Mouse (Mus musculus) heart, embryonic 12.5 days (tissue): ENCODE measurements around the gene Pnlip. TPM values are rescaled to one million over a fixed set of nuclear protein-coding genes. Genes with fewer than 3 reads are reported as not detected.
A peak's percentile ranks its signal among the peaks of the same experiment; 100 is the strongest.

Source experiments
- ATAC-seq: fragments of 200-750 bp; cut with Nextera tagmentation; 2 replicates; pipeline ENCODE4 v1.8.0; 2017; ENCODE audit warnings: moderate TSS enrichment, moderate library complexity; ENCODE audit not compliant: insufficient number of reproducible peaks, low FRiP score
- H3K27ac ChIP-seq: fragments of 300-500 bp; sonication (generic); 2 replicates; pipeline ENCODE4 v1.5.1; 2016; ENCODE audit warnings: mild to moderate bottlenecking, moderate library complexity; ENCODE audit not compliant: poor library complexity, severe bottlenecking
- H3K27me3 ChIP-seq: fragments of 300-500 bp; sonication (generic); replicated peaks from 2 replicates; pipeline ENCODE4 v1.6.1; 2016; ENCODE audit warnings: mild to moderate bottlenecking, moderate library complexity
- H3K36me3 ChIP-seq: fragments of 300-500 bp; sonication (generic); 2 replicates; pipeline ENCODE4 v1.6.1; 2016; ENCODE audit warnings: mild to moderate bottlenecking, moderate library complexity
- H3K4me1 ChIP-seq: fragments of 300-500 bp; sonication (generic); replicated peaks from 2 replicates; pipeline ENCODE4 v1.6.1; 2016; ENCODE audit warnings: mild to moderate bottlenecking
- H3K4me2 ChIP-seq: fragments of 300-500 bp; sonication (generic); 2 replicates; pipeline ENCODE4 v1.6.1; 2016; ENCODE audit warnings: mild to moderate bottlenecking, moderate library complexity
- H3K4me3 ChIP-seq: fragments of 300-500 bp; sonication (generic); 2 replicates; pipeline ENCODE4 v1.5.1; 2016; ENCODE audit warnings: mild to moderate bottlenecking
- H3K9ac ChIP-seq: fragments of 300-500 bp; sonication (generic); 2 replicates; pipeline ENCODE4 v1.6.1; 2016; ENCODE audit warnings: mild to moderate bottlenecking, moderate library complexity
- H3K9me3 ChIP-seq: fragments of 300-500 bp; sonication (generic); replicated peaks from 2 replicates; pipeline ENCODE4 v1.6.1; 2016; ENCODE audit warnings: mild to moderate bottlenecking, moderate library complexity
- WGBS: fragments of 180-500 bp; shearing (Covaris S2); methylation state at CpG from one replicate; pipeline ENCODE4 v1.1.7; 2016; 5-methylcytosine and 5-hydroxymethylcytosine counted together
- polyA plus RNA-seq: library from polyadenylated mRNA; unstranded; fragments of >200 nt; fragmentation: Nextera tagmentation; extraction: Ambion mirVana; gene quantifications from 2 replicates; pipeline ENCODE4 v1.2.1, GENCODE M21; 2016

Gene Pnlip
- polyA plus RNA-seq: not detected in 2 replicates

GRCm38 (mm10) chr19:58652198-58652597, at the start of gene Pnlip:
TSS of gene Pnlip (plus strand) at chr19:58652498.
- Histone ChIP-seq H3K27ac (no peak within 1 kb of the TSS), H3K27me3 (no peaks in the 10 kb centered on the region), H3K4me1 (no peaks in the 10 kb centered on the region), H3K36me3 (no peaks in the 10 kb centered on the region), H3K4me2 (no peak within 1 kb of the TSS), H3K4me3 (no peak within 1 kb of the TSS), H3K9me3 (no peaks in the 10 kb centered on the region), H3K9ac (no peak within 1 kb of the TSS)
- ATAC-seq: no peak
- 76% methylated on average over 5 of the region's 5 CpGs for WGBS

DNA sequence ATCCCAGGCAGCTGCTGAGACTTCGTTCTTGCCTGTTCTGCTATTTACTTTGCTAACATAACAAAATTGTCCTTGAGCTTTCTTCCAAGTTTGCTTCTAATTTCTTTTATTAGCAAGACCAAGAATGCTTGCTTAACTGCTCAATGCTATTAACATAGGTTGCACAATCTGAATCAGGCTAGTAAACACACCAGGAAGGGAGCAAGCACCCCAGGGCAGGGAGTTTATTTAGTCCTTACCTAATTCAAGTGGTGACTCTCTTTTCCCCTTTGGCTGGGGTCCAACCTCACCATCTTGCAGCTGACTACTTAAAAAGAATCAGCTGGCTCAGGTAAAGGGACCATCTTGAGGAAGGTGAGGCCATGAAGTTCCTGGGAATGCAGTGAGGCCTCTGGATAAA, 42.6 kb upstream of the Pnlip start:
- Histone ChIP-seq H3K4me1 (no peaks in the 10 kb centered on the region), H3K9me3 (no peaks in the 10 kb centered on the region), H3K9ac (no peak overlapping the region), H3K36me3 (no peaks in the 10 kb centered on the region), H3K27ac (no peak overlapping the region), H3K4me3 (no peak overlapping the region), H3K27me3 (no peaks in the 10 kb centered on the region), H3K4me2 (no peak overlapping the region)
- 55% methylated on average over 1 of the region's 1 CpGs for WGBS
- no peak for ATAC-seq

GRCm38 (mm10) chr19:58612745-58613144, 39.6 kb upstream of the Pnlip start:
- no peak for ATAC-seq
- Histone ChIP-seq H3K4me2 (no peak overlapping the region), H3K4me3 (no peak overlapping the region), H3K27me3 (no peaks in the 10 kb centered on the region), H3K36me3 (no peaks in the 10 kb centered on the region), H3K9ac (no peak overlapping the region), H3K9me3 (no peaks in the 10 kb centered on the region), H3K4me1 (no peaks in the 10 kb centered on the region), H3K27ac (no peak overlapping the region)
- WGBS: 84% methylated on average over 3 of the region's 3 CpGs

DNA sequence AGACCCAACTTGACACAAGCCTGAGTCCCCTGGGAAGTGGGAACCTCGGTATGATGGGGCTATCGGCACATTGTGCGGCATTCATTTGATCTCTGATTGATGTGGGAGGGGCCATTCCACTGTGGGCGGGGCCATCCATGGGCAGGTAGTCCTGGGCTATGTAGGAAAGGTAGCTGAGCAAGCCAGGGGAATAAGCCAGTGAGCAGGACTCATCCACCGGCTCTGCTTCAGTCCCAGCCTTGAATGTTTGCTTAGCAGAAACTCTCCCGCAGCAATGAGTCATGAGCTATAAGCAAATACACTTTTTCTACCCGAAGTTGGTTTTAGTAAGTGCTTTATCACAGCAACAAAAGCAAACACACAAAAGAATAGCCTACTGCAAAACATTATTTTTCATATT, 35.7 kb upstream of the Pnlip start:
- Histone ChIP-seq H3K4me2 (no peak overlapping the region), H3K27me3 (no peaks in the 10 kb centered on the region), H3K4me1 (no peaks in the 10 kb centered on the region), H3K9ac (no peak overlapping the region), H3K9me3 (no peaks in the 10 kb centered on the region), H3K36me3 (no peaks in the 10 kb centered on the region), H3K27ac (no peak overlapping the region), H3K4me3 (no peak overlapping the region)
- no peak for ATAC-seq
- 73% methylated on average over 7 of the region's 7 CpGs for WGBS

DNA sequence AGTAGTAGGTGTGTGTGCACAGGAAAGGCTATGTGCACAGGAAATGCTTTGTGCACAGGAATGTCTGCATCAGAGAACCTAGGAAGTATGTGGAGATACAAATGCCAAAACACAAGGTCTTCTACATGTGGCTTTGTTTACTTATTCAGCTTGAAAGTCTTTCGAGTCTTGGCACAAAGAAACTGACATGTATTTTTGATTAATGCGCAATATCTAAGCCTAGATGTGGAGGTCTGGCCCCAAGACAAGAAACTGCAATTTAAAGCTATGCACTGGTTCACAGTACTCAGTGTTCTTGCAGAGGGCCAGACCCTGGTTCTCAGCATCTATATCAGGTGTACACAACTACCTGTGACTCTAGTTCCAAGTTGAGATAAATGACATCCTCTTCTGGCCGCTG, 31.6 kb upstream of the Pnlip start:
- no peak overlapping the region for H3K4me2 ChIP-seq
- no peak overlapping the region for H3K4me3 ChIP-seq
- no peaks in the 10 kb centered on the region for H3K4me1 ChIP-seq
- no peak for ATAC-seq
- H3K27me3 ChIP-seq: no peaks in the 10 kb centered on the region
- 0 out of 2 replicates have a peak, but pooled peaks cover 6% of the 10 kb centered on the region for H3K9me3 ChIP-seq
- 74% methylated on average over 3 of the region's 3 CpGs for WGBS
- H3K36me3 ChIP-seq: no peaks in the 10 kb centered on the region
- no peak overlapping the region for H3K27ac ChIP-seq
- no peak overlapping the region for H3K9ac ChIP-seq

DNA sequence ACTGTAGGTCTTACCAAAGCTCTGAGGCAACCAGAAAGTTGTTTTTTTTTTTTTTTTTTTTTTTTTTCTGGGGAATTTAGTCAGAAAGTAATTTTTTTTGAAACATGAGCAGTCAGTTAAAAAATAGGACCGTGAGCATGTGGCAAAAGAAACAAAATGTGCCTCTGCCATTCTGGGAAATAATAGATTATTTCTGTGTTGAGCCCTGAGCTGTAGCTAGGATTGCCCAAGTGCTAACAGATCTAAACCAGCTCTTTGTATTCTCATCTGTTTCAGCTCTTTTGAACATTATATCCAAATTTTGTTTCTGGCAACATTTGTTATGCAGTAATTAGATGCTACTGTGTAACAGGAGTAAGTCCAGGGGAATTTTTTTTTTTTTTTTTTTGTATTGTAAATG, 30.7 kb upstream of the Pnlip start:
- ATAC-seq: no peak
- H3K4me3 ChIP-seq: no peak overlapping the region
- H3K9me3 ChIP-seq: 0 out of 2 replicates have a peak, but pooled peaks cover 6% of the 10 kb centered on the region
- no peak overlapping the region for H3K27ac ChIP-seq
- no peaks in the 10 kb centered on the region for H3K4me1 ChIP-seq
- H3K9ac ChIP-seq: no peak overlapping the region
- no peaks in the 10 kb centered on the region for H3K36me3 ChIP-seq
- H3K27me3 ChIP-seq: no peaks in the 10 kb centered on the region
- no peak overlapping the region for H3K4me2 ChIP-seq
- WGBS: 62% methylated on average over 1 of the region's 1 CpGs

DNA sequence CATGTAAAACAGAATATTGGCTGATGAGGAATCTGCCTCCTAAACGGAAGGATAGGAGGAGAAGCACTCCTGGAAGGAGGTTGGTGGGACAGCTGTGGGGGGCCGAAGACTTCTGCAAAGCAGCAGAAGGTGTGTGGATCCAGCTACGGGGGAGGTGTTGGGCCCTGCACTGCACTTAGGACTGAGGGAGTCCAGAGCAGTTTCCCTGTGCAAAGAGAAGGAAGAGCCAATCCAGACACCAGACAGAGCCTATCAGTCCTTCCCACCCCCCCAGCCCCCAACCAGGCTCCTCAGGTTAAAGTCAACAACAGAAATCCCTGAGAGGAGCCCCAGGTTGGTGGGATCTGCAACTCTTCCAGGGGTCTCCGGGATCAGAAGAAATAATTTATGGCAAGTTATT, 27.5 kb upstream of the Pnlip start:
- H3K9ac ChIP-seq: no peak overlapping the region
- no peaks in the 10 kb centered on the region for H3K4me1 ChIP-seq
- no peak for ATAC-seq
- H3K9me3 ChIP-seq: 0 out of 2 replicates have a peak, but pooled peaks cover 6% of the 10 kb centered on the region
- no peak overlapping the region for H3K4me3 ChIP-seq
- H3K36me3 ChIP-seq: no peaks in the 10 kb centered on the region
- WGBS: 65% methylated on average over 4 of the region's 4 CpGs
- H3K27ac ChIP-seq: no peak overlapping the region
- H3K27me3 ChIP-seq: no peaks in the 10 kb centered on the region
- no peak overlapping the region for H3K4me2 ChIP-seq

DNA sequence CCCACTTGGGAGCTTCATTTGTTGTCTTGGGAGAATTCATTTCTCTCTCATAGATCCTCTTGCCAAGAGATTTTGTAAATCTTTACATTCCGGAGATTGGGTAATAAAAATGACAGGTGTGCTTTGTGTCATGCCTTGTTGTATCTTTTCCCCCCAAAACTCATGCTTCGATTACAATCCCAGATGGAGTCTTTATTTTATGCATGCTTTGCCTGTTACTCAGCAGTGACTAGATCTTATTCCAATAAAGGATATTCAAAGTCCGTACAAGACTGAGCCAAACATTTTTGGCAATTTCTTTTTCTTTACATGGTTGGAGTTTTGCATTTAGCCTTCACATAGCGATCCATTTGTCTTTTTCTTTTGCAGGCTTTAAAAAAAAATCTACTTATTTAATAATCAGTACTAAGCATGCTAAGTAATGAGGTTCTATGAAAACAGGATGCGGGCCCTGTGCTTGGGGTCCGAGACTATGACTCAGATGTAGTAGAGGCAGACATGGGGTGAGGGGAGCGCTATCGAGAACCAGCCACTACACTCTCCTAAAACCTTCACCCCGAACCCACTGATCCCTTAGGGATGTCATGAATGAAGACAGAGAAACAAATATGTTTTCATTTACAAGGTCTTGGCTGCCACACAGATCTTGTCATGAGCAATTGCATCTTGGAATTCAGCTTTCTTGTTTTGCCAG, 26.9 kb upstream of the Pnlip start:
- no peak for ATAC-seq
- no peak overlapping the region for H3K9ac ChIP-seq

DNA sequence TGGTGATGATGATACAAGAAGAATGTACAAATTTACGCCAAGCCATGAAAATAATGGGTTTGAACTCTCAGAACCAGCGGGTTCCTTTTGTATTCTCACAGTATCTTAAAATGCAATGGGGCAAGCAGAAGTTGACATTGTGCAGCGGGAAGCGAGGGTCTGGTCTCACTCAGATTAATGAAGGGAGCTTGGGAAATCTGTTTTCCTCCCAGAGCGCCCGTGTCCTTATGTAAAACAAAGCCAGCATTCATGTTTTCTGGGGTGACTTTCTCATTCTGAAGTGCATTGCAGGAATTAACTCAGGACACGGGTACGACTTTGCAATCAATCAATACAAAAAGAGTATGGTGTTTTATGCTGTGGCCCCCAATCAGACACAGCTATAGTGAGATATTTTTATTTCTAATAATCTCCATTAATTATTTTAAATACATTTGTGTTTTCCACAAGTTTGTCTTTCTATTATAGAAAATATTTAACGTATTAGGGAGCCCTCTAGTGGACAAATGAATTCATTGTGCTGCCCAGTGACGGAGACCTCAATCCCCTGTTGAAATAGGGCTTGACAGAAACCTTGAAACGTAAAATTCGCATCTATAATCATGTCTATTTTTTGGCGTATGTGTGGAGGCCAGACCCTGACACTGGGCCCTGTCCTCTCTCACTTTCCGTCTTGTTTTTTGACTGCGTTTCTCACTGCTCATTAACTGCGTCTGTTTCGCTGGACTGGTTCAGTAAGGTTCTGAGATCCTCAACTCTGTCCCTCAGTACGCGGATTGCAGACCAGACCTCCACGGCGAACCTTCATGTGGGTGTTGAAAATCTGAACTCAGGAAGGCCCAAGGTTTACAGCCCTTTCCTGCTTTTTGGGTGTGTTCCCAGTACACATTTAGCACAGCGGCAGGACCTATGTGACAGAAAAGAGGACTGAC, 24.6 kb upstream of the Pnlip start:
- no peaks in the 10 kb centered on the region for H3K27me3 ChIP-seq
- ATAC-seq: no peak
- H3K4me1 ChIP-seq: no peaks in the 10 kb centered on the region
- 0 out of 2 replicates have a peak, but pooled peaks cover 1% of the 10 kb centered on the region for H3K9me3 ChIP-seq
- no peak overlapping the region for H3K27ac ChIP-seq
- H3K9ac ChIP-seq: no peak overlapping the region
- WGBS: 41% methylated on average over 22 of the region's 22 CpGs
- H3K36me3 ChIP-seq: no peaks in the 10 kb centered on the region
- peak overlapping the region; percentile 50 for H3K4me2 ChIP-seq
- no peak overlapping the region for H3K4me3 ChIP-seq

More for the DNA sequence above, 26.9 kb upstream of the Pnlip start:
- Histone ChIP-seq H3K27ac (no peak overlapping the region), H3K27me3 (no peaks in the 10 kb centered on the region), H3K4me2 (no peak overlapping the region), H3K9me3 (0 out of 2 replicates have a peak, but pooled peaks cover 6% of the 10 kb centered on the region), H3K4me1 (no peaks in the 10 kb centered on the region), H3K36me3 (no peaks in the 10 kb centered on the region), H3K4me3 (no peak overlapping the region)
- 84% methylated on average over 9 of the region's 9 CpGs for WGBS

- H3K27me3 ChIP-seq: no peaks in the 10 kb centered on the region
- H3K4me2 ChIP-seq: no peak overlapping the region
- WGBS: 62% methylated on average over 3 of the region's 3 CpGs
- no peak overlapping the region for H3K27ac ChIP-seq
- H3K4me3 ChIP-seq: no peak overlapping the region
- no peaks in the 10 kb centered on the region for H3K36me3 ChIP-seq
- no peak overlapping the region for H3K9ac ChIP-seq
- no peaks in the 10 kb centered on the region for H3K9me3 ChIP-seq
- no peaks in the 10 kb centered on the region for H3K4me1 ChIP-seq
- ATAC-seq: no peak
These were observed 22.9 kb upstream of the Pnlip start for GRCm38 (mm10) chr19:58629351-58629773.

GRCm38 (mm10) chr19:58650036-58650435, 2.3 kb upstream of the Pnlip start:
- no peak overlapping the region for H3K4me2 ChIP-seq
- WGBS: 70% methylated on average over 5 of the region's 5 CpGs
- H3K36me3 ChIP-seq: no peaks in the 10 kb centered on the region
- H3K9me3 ChIP-seq: no peaks in the 10 kb centered on the region
- no peak for ATAC-seq
- no peak overlapping the region for H3K4me3 ChIP-seq
- no peaks in the 10 kb centered on the region for H3K4me1 ChIP-seq
- H3K27ac ChIP-seq: no peak overlapping the region
- 0 out of 2 replicates have a peak, but pooled peaks cover 4% of the 10 kb centered on the region for H3K27me3 ChIP-seq
- no peak overlapping the region for H3K9ac ChIP-seq
